Mouse (Mus musculus) layer of hippocampus, postnatal 10 days (tissue): ENCODE data around the gene Hcrtr1. TPM values are rescaled to one million over a fixed set of nuclear protein-coding genes. Genes with fewer than 3 reads are reported as not detected.

Experiments
- DNase-seq, 2 experiments: peaks; one replicate each; pipeline ENCODE4 v3.0.0; 2021; ENCODE audit warnings: low spot score in 2 of 2
- total RNA-seq, 2 experiments: library from RNA; stranded (reverse); gene quantifications; 2 replicates each; pipeline ENCODE4 v1.2.3; 2021

Gene Hcrtr1
- total RNA-seq, 2 experiments from 2014 or later, result 12.5 to 14.3 TPM

DNA sequence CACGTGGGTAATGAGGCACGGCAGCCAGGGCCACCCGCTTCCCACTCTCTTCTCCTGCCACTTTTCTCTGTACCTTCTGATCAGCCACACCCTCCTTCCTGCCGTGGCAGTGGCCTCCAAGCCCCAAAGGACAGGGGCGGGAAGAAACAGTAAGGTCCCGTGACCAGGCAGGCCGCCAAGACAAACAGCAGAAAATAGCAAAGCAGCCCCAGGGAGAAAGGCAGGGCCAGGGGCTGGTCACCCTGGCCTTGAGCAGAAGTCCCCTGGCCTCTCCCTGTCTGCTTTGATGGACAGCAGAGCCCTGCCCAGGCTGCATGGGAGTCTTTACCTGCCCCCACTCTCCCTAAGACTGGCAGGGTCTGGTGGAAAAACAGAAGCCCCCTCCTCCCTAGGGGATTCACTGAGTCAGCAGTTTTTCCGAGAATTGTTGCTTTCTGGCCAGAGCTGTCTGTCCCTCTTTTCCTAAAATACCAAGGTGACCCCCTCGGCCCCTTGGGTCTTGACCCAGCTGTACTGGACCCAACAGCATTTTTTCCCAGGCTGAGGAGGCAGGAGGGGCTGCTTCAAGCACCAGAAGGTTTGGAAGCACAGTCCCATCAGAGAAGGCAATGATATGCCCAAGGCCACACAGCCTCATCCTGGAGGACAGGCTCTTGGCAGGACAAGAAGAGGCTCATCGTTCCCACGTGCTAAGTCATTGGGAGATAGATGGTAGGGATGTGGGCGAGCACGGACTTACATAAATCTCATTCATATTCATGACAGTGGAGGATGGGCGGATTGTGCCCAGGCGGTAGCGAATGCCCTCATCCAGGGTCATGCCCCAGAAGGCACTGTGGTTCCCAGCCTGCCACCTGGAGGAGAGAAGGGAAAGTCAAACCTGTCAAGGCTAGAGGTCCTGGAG lies 29.4 kb upstream of the Hcrtr1 start:
- DNase-seq, result peak in 1 of 2 experiments; percentile 37

- no peak for DNase-seq
These were observed 28.7 kb upstream of the Hcrtr1 start for GRCm38 (mm10) chr4:130167814-130168213.

- DNase-seq, result no peak
These were observed 28.2 kb upstream of the Hcrtr1 start for GRCm38 (mm10) chr4:130167321-130167720.

GRCm38 (mm10) chr4:130166592-130166991 lies 27.4 kb upstream of the Hcrtr1 start:
- no peak for DNase-seq

- no peak for DNase-seq
These were observed 26.9 kb upstream of the Hcrtr1 start for GRCm38 (mm10) chr4:130166061-130166460.

GRCm38 (mm10) chr4:130164121-130164520 lies 25.0 kb upstream of the Hcrtr1 start:
- DNase-seq, result no peak

- peak in 1 of 2 experiments; percentile 17 for DNase-seq
These were observed 24.3 kb upstream of the Hcrtr1 start for GRCm38 (mm10) chr4:130163391-130163861.

GRCm38 (mm10) chr4:130161349-130161748 lies 22.2 kb upstream of the Hcrtr1 start:
- DNase-seq, result no peak

GRCm38 (mm10) chr4:130156812-130157371 lies 17.7 kb upstream of the Hcrtr1 start:
- no peak for DNase-seq

DNA sequence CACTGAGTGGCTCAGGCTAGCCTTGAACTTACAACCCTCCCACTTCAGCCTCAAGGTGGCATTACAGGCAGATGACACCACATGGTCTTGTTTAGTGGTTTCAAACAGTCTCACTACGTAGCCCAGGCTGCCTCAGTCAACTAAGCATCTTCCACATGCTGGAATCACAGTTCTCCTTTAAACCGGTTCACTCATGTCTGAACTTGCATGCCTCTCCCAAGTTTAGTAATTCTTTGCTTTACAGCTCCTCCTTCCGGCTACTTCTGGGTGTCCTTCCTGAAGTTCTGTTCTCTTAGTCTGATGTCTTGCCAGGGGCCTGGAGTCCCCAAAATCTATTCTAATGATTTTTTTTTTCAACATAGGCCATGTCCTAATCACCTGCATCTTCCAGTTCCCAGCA lies 15.1 kb upstream of the Hcrtr1 start:
- no peak for DNase-seq

DNA sequence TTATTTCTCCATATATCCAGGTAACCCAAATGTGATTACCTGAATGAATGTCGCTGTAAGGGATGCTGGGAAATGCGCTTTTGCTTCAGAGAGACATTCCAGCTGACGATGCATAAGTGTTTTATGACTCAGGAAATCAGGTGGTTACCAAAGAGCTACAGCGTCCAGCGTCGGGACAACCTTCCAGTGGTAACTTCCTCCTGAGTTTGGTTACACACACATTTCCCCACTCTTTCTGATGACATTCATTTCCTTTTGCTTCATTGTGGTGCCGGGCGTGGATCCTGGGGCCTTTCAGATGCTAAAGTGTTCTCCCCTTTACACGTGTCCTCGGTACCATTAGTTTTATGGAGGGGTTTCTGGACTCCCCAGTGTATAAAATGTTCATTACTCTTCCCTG lies 9.2 kb upstream of the Hcrtr1 start:
- no peak for DNase-seq

- no peak for DNase-seq
These were observed 2.6 kb upstream of the Hcrtr1 start for GRCm38 (mm10) chr4:130141786-130142185.

GRCm38 (mm10) chr4:130140992-130141402 lies 1.8 kb upstream of the Hcrtr1 start:
- DNase-seq, result peak; percentile 54 to 60

- peak; percentile 82 to 89 for DNase-seq
These were observed 532 bp downstream of the Hcrtr1 start for GRCm38 (mm10) chr4:130138441-130139213.

GRCm38 (mm10) chr4:130133399-130133798 lies 5.8 kb downstream of the Hcrtr1 start:
- DNase-seq, result no peak

DNA sequence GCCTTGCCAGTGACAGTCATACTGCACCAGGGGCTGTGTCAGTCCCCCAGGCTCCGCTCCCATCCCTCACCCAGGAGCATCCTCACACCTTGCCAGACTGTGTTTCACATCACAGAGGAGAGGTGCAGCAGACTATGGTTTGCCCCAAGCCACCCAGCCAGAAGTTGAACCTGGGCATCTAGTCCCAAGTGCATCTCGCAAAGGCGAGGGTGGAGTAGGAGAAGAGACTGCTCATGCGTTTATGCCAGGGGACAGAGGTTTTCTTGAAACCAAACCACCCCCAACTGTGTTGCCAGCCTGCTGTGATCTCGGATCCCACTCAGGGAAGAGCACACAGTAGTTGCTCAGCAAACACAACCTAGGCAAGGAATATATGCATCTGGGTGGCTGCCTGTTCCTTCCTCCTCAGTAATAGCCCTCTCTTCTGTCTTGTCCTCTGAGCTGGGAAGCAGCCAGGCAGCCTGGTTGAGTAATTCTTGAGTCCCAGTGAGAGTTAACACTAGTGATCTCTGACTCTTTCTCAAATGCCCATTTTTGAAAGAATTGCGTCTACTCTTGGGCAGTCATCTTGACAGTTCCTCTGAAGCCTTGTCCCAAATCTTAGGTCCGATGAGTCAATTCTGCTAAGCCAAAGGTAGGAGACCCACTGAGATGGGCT lies 7.6 kb downstream of the Hcrtr1 start:
- no peak for DNase-seq

GRCm38 (mm10) chr4:130130641-130131350 lies 8.4 kb downstream of the Hcrtr1 start:
- DNase-seq, result peak in 1 of 2 experiments; percentile 15

DNA sequence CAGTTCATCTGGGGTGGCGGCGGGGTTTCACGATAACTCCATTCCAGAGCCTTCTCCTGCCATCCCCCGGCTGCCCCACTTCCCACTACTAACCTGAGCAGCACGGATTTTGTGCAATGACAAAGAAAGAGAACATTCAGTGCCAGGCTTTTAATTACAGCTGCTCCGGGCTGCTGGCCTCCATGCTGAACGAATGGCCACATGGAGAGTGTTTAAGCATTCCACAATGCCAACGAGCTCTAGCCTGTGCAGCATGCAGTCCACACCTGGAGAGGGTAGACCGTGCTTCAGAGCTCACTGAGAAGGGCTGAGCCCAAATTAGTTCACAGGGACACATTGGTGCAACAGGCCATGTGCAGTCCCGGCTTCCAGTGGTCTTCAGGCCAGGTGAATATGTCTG lies 9.1 kb downstream of the Hcrtr1 start:
- no peak for DNase-seq

- DNase-seq, result no peak
These were observed 10.3 kb downstream of the Hcrtr1 start for GRCm38 (mm10) chr4:130128907-130129306.

DNA sequence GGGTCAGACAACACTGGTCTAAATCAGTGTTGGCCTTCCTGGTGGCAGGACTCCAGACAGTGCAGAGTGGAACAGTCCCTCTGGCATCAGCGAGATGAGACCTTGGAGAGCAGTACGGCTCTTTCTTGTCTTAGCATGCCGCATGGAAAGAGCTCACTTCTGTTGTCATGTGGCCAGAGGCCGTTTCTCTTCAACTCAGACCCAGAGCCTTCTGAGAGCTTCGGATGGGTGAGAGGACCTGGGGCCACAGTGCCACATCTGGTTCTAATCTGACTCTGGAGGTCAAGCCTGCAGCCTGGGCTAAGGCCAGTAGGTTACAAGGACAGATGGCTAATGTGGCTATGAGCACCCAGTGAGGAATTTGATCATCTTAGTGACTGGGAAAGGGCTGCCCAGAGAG lies 13.2 kb downstream of the Hcrtr1 start:
- no peak for DNase-seq

DNA sequence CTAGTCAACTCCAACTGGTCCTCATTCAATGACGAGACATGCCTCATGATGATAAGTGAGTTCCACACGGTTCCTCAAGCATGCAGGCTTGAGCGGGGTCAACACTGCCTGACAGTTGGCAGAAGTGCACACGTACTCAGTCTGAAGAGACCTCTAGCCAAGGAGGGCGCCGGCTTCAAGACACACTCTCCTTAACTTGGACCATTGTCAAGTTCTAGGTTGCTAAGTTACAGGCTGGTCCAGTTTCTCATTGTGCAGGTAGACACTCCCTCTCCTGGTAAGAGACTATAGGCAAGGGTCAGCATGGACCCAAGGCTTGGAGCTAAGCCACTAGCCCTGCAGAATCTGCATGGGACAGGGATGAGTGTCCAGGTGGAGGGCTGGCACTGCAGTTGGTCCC lies 14.0 kb downstream of the Hcrtr1 start:
- DNase-seq, result no peak
